Mouse (Mus musculus) thymus, adult 2 months (tissue): Measurements from ENCODE around the gene Scd3. TPM values are rescaled to one million over a fixed set of nuclear protein-coding genes. Genes with fewer than 3 reads are reported as not detected.

ENCODE experiments used
- DNase-seq: peaks from one replicate; pipeline ENCODE4 v3.0.0; 2021
- H3K27ac ChIP-seq: fragments of 200-500 bp; 2 replicates; pipeline ENCODE4 v1.5.1; 2012; ENCODE audit warnings: low read length, control low read depth; ENCODE audit not compliant: control insufficient read depth, insufficient read depth
- H3K27me3 ChIP-seq: fragments of 200-500 bp; 2 replicates; pipeline ENCODE4 v1.6.1; 2012; ENCODE audit warnings: mild to moderate bottlenecking, low read length, moderate library complexity, mixed read lengths; ENCODE audit not compliant: control insufficient read depth, insufficient read depth
- H3K36me3 ChIP-seq: fragments of 200-500 bp; 2 replicates; pipeline ENCODE4 v1.6.1; 2012; ENCODE audit warnings: mild to moderate bottlenecking, low read length, moderate library complexity; ENCODE audit not compliant: control insufficient read depth, insufficient read depth
- H3K4me1 ChIP-seq: fragments of 200-500 bp; replicated peaks from 2 replicates; pipeline ENCODE4 v1.6.1; 2012; ENCODE audit warnings: low read length; ENCODE audit not compliant: control insufficient read depth, insufficient read depth
- H3K4me3 ChIP-seq: fragments of 200-500 bp; 2 replicates; pipeline ENCODE4 v1.5.1; 2012; ENCODE audit warnings: mild to moderate bottlenecking, low read length, control low read depth, moderate library complexity; ENCODE audit not compliant: control insufficient read depth, insufficient read depth
- CTCF ChIP-seq: fragments of 200-500 bp; IDR thresholded peaks from 2 replicates; pipeline ENCODE4 v1.5.1; 2012; ENCODE audit warnings: mild to moderate bottlenecking, control low read depth, low read length, moderate library complexity, borderline replicate concordance; ENCODE audit not compliant: control insufficient read depth, poor library complexity, insufficient read depth; ENCODE audit errors: extremely low read depth
- POLR2A ChIP-seq: fragments of 200-500 bp; IDR thresholded peaks from 2 replicates; pipeline ENCODE4 v1.6.1; 2012; ENCODE audit warnings: mild to moderate bottlenecking, low read length, control low read depth, moderate library complexity; ENCODE audit not compliant: control insufficient read depth, poor library complexity, insufficient read depth; ENCODE audit errors: extremely low read depth
- WGBS: fragments of 180-500 bp; shearing (Covaris S2); methylation state at CpG from one replicate; pipeline ENCODE4 v1.1.7; 2018; 5-methylcytosine and 5-hydroxymethylcytosine counted together
- polyA plus RNA-seq: library from polyadenylated mRNA; depleted of rRNA; stranded (reverse); fragments of >200 nt; gene quantifications from 2 replicates; pipeline ENCODE4 v1.2.3, GENCODE M21; 2012; rRNA removed

Gene Scd3
- 0.17 and 0.23 TPM in 2 replicates for polyA plus RNA-seq

- Histone ChIP-seq H3K27ac (no peak within 1 kb of the TSS), H3K36me3 (no peaks in the 10 kb centered on the region), H3K4me1 (no peaks in the 10 kb centered on the region), H3K27me3 (no peaks in the 10 kb centered on the region), H3K4me3 (no peak within 1 kb of the TSS)
- 96% methylated on average over 9 of the region's 9 CpGs for WGBS
- no peak for DNase-seq
- no peak for TF ChIP-seq CTCF
- no peak for TF ChIP-seq POLR2A
Observed at GRCm38 (mm10) chr19:44203015-44203564, at the start of gene Scd3. Gene Scd3 (plus strand): TSS chr19:44203269.

GRCm38 (mm10) chr19:44153781-44154180 lies 49.3 kb upstream of the Scd3 start:
- H3K27ac ChIP-seq = no peak overlapping the region
- TF ChIP-seq POLR2A (no peak), CTCF (no peak)
- no peaks in the 10 kb centered on the region for H3K27me3 ChIP-seq
- H3K4me1 ChIP-seq = no peaks in the 10 kb centered on the region
- H3K4me3 ChIP-seq = no peak overlapping the region
- WGBS = 93% methylated on average over 5 of the region's 5 CpGs
- no peak for DNase-seq
- H3K36me3 ChIP-seq = no peaks in the 10 kb centered on the region

- TF ChIP-seq POLR2A (no peak), CTCF (no peak)
- Histone ChIP-seq H3K27ac (no peak overlapping the region), H3K4me3 (no peak overlapping the region), H3K4me1 (no peaks in the 10 kb centered on the region), H3K27me3 (no peaks in the 10 kb centered on the region), H3K36me3 (no peaks in the 10 kb centered on the region)
- DNase-seq = no peak
- WGBS = 94% methylated on average over 10 of the region's 10 CpGs
Observed at GRCm38 (mm10) chr19:44157005-44157404, 46.1 kb upstream of the Scd3 start.

GRCm38 (mm10) chr19:44159386-44159785 lies 43.7 kb upstream of the Scd3 start:
- H3K27me3 ChIP-seq = no peaks in the 10 kb centered on the region
- no peak overlapping the region for H3K27ac ChIP-seq
- no peaks in the 10 kb centered on the region for H3K4me1 ChIP-seq
- no peak for TF ChIP-seq POLR2A
- TF ChIP-seq CTCF = no peak
- 89% methylated on average over 3 of the region's 3 CpGs for WGBS
- H3K4me3 ChIP-seq = no peak overlapping the region
- no peaks in the 10 kb centered on the region for H3K36me3 ChIP-seq
- no peak for DNase-seq

- H3K4me1 ChIP-seq = no peaks in the 10 kb centered on the region
- H3K36me3 ChIP-seq = no peaks in the 10 kb centered on the region
- DNase-seq = peak; percentile 9
- 4% methylated on average over 3 of the region's 3 CpGs for WGBS
- no peak overlapping the region for H3K27ac ChIP-seq
- no peaks in the 10 kb centered on the region for H3K27me3 ChIP-seq
- H3K4me3 ChIP-seq = no peak overlapping the region
- TF ChIP-seq CTCF = 0 out of 2 replicates have a peak, but pooled peaks have one; percentile 22
- TF ChIP-seq POLR2A = no peak
Observed at GRCm38 (mm10) chr19:44161515-44161914, 41.6 kb upstream of the Scd3 start.

- H3K4me3 ChIP-seq = no peak overlapping the region
- H3K4me1 ChIP-seq = no peaks in the 10 kb centered on the region
- 66% methylated on average over 8 of the region's 8 CpGs for WGBS
- TF ChIP-seq CTCF (no peak), POLR2A (no peak)
- no peak overlapping the region for H3K27ac ChIP-seq
- H3K27me3 ChIP-seq = no peaks in the 10 kb centered on the region
- DNase-seq = no peak
- no peaks in the 10 kb centered on the region for H3K36me3 ChIP-seq
Observed at GRCm38 (mm10) chr19:44174835-44175234, 28.2 kb upstream of the Scd3 start.

GRCm38 (mm10) chr19:44176741-44177140 lies 26.3 kb upstream of the Scd3 start:
- no peak overlapping the region for H3K4me3 ChIP-seq
- no peak for DNase-seq
- H3K27ac ChIP-seq = no peak overlapping the region
- H3K4me1 ChIP-seq = no peaks in the 10 kb centered on the region
- H3K27me3 ChIP-seq = no peaks in the 10 kb centered on the region
- 92% methylated on average over 3 of the region's 3 CpGs for WGBS
- no peak for TF ChIP-seq POLR2A
- TF ChIP-seq CTCF = no peak
- H3K36me3 ChIP-seq = no peaks in the 10 kb centered on the region
